Mouse (Mus musculus) monocyte, adult 59 days (primary cell): ENCODE measurements around the gene Olfr1196. TPM values are rescaled to one million over a fixed set of nuclear protein-coding genes. Genes with fewer than 3 reads are reported as not detected.

Source experiments
- total RNA-seq, 2 experiments: library from RNA; stranded (reverse); gene quantifications; one replicate each; pipeline ENCODE4 v1.2.4; 2023

Gene Olfr1196
- not detected for total RNA-seq

DNA sequence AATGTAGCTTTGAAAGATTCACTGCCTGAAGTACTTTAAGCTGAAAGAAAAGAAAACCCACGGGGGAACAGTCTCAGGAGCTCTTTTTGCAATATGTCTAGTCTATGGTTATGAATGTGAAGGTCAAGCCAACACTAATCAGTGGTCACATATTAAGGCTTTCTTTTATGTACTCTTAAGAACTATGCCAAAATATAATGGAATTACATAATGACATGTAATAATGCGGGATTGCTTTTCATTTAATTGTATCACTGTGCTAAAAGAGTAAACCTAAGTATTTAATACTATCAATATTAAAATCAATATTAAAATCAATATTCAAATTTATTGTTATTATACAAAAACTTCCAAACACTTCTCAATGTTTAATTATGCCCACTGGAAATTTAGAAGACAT, at the start of gene Olfr1196:
Olfr1196 (minus strand) TSS at position 101 of the 400 bp plus-strand sequence.

DNA sequence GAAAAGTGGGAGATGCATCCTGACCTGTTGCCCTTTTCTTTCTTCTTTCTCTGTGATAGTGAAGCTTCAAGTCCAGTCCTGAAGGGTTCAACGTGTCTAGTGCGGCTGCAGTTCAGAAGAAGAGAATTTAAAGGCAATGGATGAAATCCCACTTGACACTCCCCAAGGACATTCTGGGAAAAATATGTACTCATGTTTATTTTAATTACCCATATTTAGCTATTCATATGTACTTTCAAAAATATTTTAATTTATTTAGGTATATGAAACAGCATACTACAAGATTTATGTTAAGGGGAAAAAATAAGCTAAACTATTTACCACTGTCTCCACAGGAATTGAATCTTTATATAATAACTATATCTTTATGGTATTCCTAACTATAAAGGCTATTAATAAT, 46.9 kb upstream of the Olfr1196 start, which contains the start of gene Olfr1198:
Olfr1198 (minus strand) TSS at position 101 of the 400 bp plus-strand sequence.

GRCm38 (mm10) chr2:88732266-88732665, 27.9 kb upstream of the Olfr1196 start, which contains the start of gene Olfr1197:
Gene Olfr1197, minus strand, starts transcription at chr2:88732366.

GRCm38 (mm10) chr2:88689087-88689486, 15.3 kb downstream of the Olfr1196 start, which contains the start of gene Olfr1195:
Gene Olfr1195, minus strand, starts transcription at chr2:88689187.

DNA sequence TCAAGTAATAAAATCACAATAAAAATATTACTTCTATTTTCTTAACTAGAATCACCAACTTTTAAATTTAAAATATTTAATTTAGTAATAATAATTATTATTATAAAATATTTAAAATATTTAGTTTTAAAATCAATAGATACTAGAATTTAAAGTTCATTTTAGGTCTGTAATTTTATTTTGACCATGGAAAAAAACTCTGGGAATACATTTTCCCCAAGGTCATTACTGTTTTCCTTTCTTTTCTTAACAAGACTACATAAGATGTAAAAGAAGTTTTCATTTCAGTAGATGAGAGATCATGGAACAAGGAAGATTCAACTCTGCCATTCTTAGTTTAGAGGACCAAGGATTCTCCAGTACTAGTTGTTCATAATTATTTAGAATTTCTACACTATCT, 29.1 kb downstream of the Olfr1196 start, which contains the start of gene Olfr1193:
Olfr1193 (plus strand) TSS at position 301 of the 400 bp plus-strand sequence.

GRCm38 (mm10) chr2:88648209-88648608, 56.2 kb downstream of the Olfr1196 start, which contains the start of gene Olfr1192-ps1:
Gene Olfr1192-ps1, plus strand, starts transcription at chr2:88648509.

Other genes with a start within 250 kb of the Olfr1196 start
- not detected for gene Olfr1183, start 249.7 kb downstream of the Olfr1196 start, total RNA-seq
- gene Olfr1184, start 221.0 kb downstream of the Olfr1196 start, total RNA-seq: not detected
- not detected for gene Olfr1185-ps1, start 211.3 kb downstream of the Olfr1196 start, total RNA-seq
- not detected for gene Olfr1186, start 186.0 kb downstream of the Olfr1196 start, total RNA-seq
- gene Olfr1188, start 147.7 kb downstream of the Olfr1196 start, total RNA-seq: not detected
- gene Olfr1189, start 118.1 kb downstream of the Olfr1196 start, total RNA-seq: not detected
- gene Olfr1191-ps1, start 64.1 kb downstream of the Olfr1196 start, total RNA-seq: not detected
- gene Olfr1192-ps1, start 56.1 kb downstream of the Olfr1196 start, total RNA-seq: not detected
- not detected for gene Olfr1193, start 29.0 kb downstream of the Olfr1196 start, total RNA-seq
- not detected for gene Olfr1195, start 15.4 kb downstream of the Olfr1196 start, total RNA-seq
- not detected for gene Olfr1197, start 27.8 kb upstream of the Olfr1196 start, total RNA-seq
- gene Olfr1198, start 46.8 kb upstream of the Olfr1196 start, total RNA-seq: not detected
- gene Olfr1199, start 55.9 kb upstream of the Olfr1196 start, total RNA-seq: not detected
- gene Olfr1200, start 65.9 kb upstream of the Olfr1196 start, total RNA-seq: not detected
- gene Olfr1201, start 88.4 kb upstream of the Olfr1196 start, total RNA-seq: not detected
- gene Olfr1202, start 109.9 kb upstream of the Olfr1196 start, total RNA-seq: not detected
- gene Olfr1205, start 125.1 kb upstream of the Olfr1196 start, total RNA-seq: not detected
- not detected for gene Olfr1204, start 144.7 kb upstream of the Olfr1196 start, total RNA-seq
- not detected for gene Olfr1206, start 158.6 kb upstream of the Olfr1196 start, total RNA-seq
- not detected for gene Olfr1208, start 197.7 kb upstream of the Olfr1196 start, total RNA-seq
- gene Olfr1209, start 210.6 kb upstream of the Olfr1196 start, total RNA-seq: not detected
- not detected for gene Olfr1211, start 233.5 kb upstream of the Olfr1196 start, total RNA-seq
- not detected for gene Olfr1212, start 249.4 kb upstream of the Olfr1196 start, total RNA-seq